In genomic region chr5:67673008-67673407, GRCm38 (mm10) we compare ENCODE assay signal across 16 mouse cellular contexts.
"Had no signal": no experiment of that assay in that cellular context is flagged by ENCODE, and none has a peak within 500 bp of the region (broad histone marks: within the 10 kb centered on the region; RNA-seq: fewer than 3 reads in every experiment).

No protein-coding gene starts in this region.

- H3K27me3 ChIP-seq: liver, embryonic 13.5 days; megakaryocyte, embryonic 14.5 days; neural tube, embryonic 13.5 days; stomach, embryonic 15.5 days had no signal

- H3K9me3 ChIP-seq: liver, embryonic 13.5 days; megakaryocyte, embryonic 14.5 days; midbrain, embryonic 10.5 days; midbrain, embryonic 13.5 days; neural tube, embryonic 13.5 days; stomach, embryonic 15.5 days had no signal

- H3K4me3 ChIP-seq: layer of hippocampus, adult 2 months; liver, embryonic 13.5 days; megakaryocyte, embryonic 14.5 days; midbrain, embryonic 10.5 days; midbrain, embryonic 13.5 days; myocyte; neural tube, embryonic 13.5 days; stomach, embryonic 15.5 days had no signal

- H3K4me2 ChIP-seq: liver, embryonic 13.5 days; midbrain, embryonic 13.5 days; neural tube, embryonic 13.5 days; stomach, embryonic 15.5 days had no signal

- H3K36me3 ChIP-seq: stomach, embryonic 15.5 days had no signal

- H3K4me1 ChIP-seq: liver, embryonic 13.5 days had no signal

- H3K9ac ChIP-seq: liver, embryonic 13.5 days; midbrain, embryonic 13.5 days; neural tube, embryonic 13.5 days; stomach, embryonic 15.5 days had no signal

- H3K27ac ChIP-seq: layer of hippocampus, adult 2 months; liver, embryonic 13.5 days; midbrain, embryonic 10.5 days; midbrain, embryonic 13.5 days; neural tube, embryonic 13.5 days; stomach, embryonic 15.5 days had no signal

- DNase-seq: kidney, adult 18-20 months; kidney, adult 9 months; kidney, postnatal 14 days; layer of hippocampus, adult 9-11 months; liver, embryonic 13.5 days; lung, adult 2 months; lung, postnatal 36 days; thymus, postnatal 25 days had no signal

- ATAC-seq: midbrain, embryonic 13.5 days; midbrain, embryonic 16.5 days had no signal
